Mouse (Mus musculus) liver, embryonic 13.5 days (tissue): ENCODE measurements around the gene Nek7. TPM values are rescaled to one million over a fixed set of nuclear protein-coding genes. Genes with fewer than 3 reads are reported as not detected.
A peak's percentile ranks its signal among the peaks of the same experiment; 100 is the strongest.

Experiments used
- ATAC-seq: fragments of 200-750 bp; cut with Nextera tagmentation; 2 replicates; pipeline ENCODE4 v1.8.0; 2017; ENCODE audit warnings: low read depth, mild to moderate bottlenecking, moderate number of reproducible peaks, moderate library complexity
- DNase-seq: peaks from one replicate; pipeline ENCODE4 v3.0.0; 2022
- H3K27ac ChIP-seq: fragments of 300-500 bp; sonication (generic); 2 replicates; pipeline ENCODE4 v1.5.1; 2015; ENCODE audit warnings: moderate library complexity, mild to moderate bottlenecking, inconsistent platforms
- H3K27me3 ChIP-seq: fragments of 300-500 bp; sonication (generic); 2 replicates; pipeline ENCODE4 v1.6.1; 2015; ENCODE audit warnings: mild to moderate bottlenecking, inconsistent platforms
- H3K36me3 ChIP-seq: fragments of 300-500 bp; sonication (generic); 2 replicates; pipeline ENCODE4 v1.6.1; 2015; ENCODE audit warnings: mild to moderate bottlenecking, inconsistent platforms
- H3K4me1 ChIP-seq: fragments of 300-500 bp; sonication (generic); replicated peaks from 2 replicates; pipeline ENCODE4 v1.6.1; 2015; ENCODE audit warnings: inconsistent platforms
- H3K4me2 ChIP-seq: fragments of 300-500 bp; sonication (generic); 2 replicates; pipeline ENCODE4 v1.6.1; 2015; ENCODE audit warnings: inconsistent platforms, mild to moderate bottlenecking, moderate library complexity
- H3K4me3 ChIP-seq: fragments of 300-500 bp; sonication (generic); replicated peaks from 2 replicates; pipeline ENCODE4 v1.5.1; 2015; ENCODE audit warnings: mild to moderate bottlenecking, inconsistent platforms
- H3K9ac ChIP-seq: fragments of 300-500 bp; sonication (generic); 2 replicates; pipeline ENCODE4 v1.6.1; 2015; ENCODE audit warnings: mild to moderate bottlenecking, inconsistent platforms
- H3K9me3 ChIP-seq: fragments of 300-500 bp; sonication (generic); replicated peaks from 2 replicates; pipeline ENCODE4 v1.6.1; 2016; ENCODE audit warnings: inconsistent platforms
- WGBS: fragments of 180-500 bp; shearing (Covaris S2); methylation state at CpG from one replicate; pipeline ENCODE4 v1.1.7; 2015; ENCODE audit not compliant: insufficient replicate concordance; 5-methylcytosine and 5-hydroxymethylcytosine counted together
- polyA plus RNA-seq: library from polyadenylated mRNA; unstranded; fragments of >200 nt; fragmentation: Nextera tagmentation; extraction: Ambion mirVana; gene quantifications from 2 replicates; pipeline ENCODE4 v1.2.1, GENCODE M21; 2015

Gene Nek7
- 16.5 and 21.1 TPM in 2 replicates for polyA plus RNA-seq

GRCm38 (mm10) chr1:138619996-138620461 lies at the start of gene Nek7:
Gene Nek7, minus strand, starts transcription at chr1:138620141.
- DNase-seq = peak; percentile 34
- 1% methylated on average over 11 of the region's 11 CpGs for WGBS

GRCm38 (mm10) chr1:138662342-138662741 lies 42.4 kb upstream of the Nek7 start:
- Histone ChIP-seq H3K9me3 (no peaks in the 10 kb centered on the region), H3K4me2 (no peak overlapping the region), H3K4me3 (no peak overlapping the region), H3K27ac (no peak overlapping the region), H3K27me3 (no peaks in the 10 kb centered on the region), H3K4me1 (no peaks in the 10 kb centered on the region), H3K36me3 (no peaks in the 10 kb centered on the region), H3K9ac (no peak overlapping the region)
- ATAC-seq (no peak), DNase-seq (no peak)
- 57% methylated on average over 2 of the region's 2 CpGs for WGBS

More at GRCm38 (mm10) chr1:138619996-138620461, at the start of gene Nek7:
- H3K9ac ChIP-seq = peak within 1 kb of the TSS; percentile 95
- H3K27ac ChIP-seq = peak within 1 kb of the TSS; percentile 95
- no peaks in the 10 kb centered on the region for H3K9me3 ChIP-seq
- peaks cover 27% of the 10 kb centered on the region for H3K4me1 ChIP-seq
- H3K27me3 ChIP-seq = no peaks in the 10 kb centered on the region
- no peaks in the 10 kb centered on the region for H3K36me3 ChIP-seq
- ATAC-seq = peak; percentile 4
- peak within 1 kb of the TSS; percentile 92 for H3K4me3 ChIP-seq
- H3K4me2 ChIP-seq = peak within 1 kb of the TSS; percentile 96

- Histone ChIP-seq H3K9me3 (no peaks in the 10 kb centered on the region), H3K27ac (no peak overlapping the region)
- DNase-seq = no peak
These were observed 34.3 kb upstream of the Nek7 start for GRCm38 (mm10) chr1:138654212-138654611.

GRCm38 (mm10) chr1:138644991-138645390 lies 25.1 kb upstream of the Nek7 start:
- Histone ChIP-seq H3K4me2 (no peak overlapping the region), H3K27ac (no peak overlapping the region), H3K9me3 (no peaks in the 10 kb centered on the region), H3K27me3 (no peaks in the 10 kb centered on the region), H3K4me3 (no peak overlapping the region), H3K36me3 (no peaks in the 10 kb centered on the region), H3K9ac (no peak overlapping the region), H3K4me1 (no peaks in the 10 kb centered on the region)
- WGBS = 53% methylated on average over 3 of the region's 3 CpGs
- ATAC-seq (no peak), DNase-seq (no peak)

More at GRCm38 (mm10) chr1:138654212-138654611, 34.3 kb upstream of the Nek7 start:
- Histone ChIP-seq H3K9ac (no peak overlapping the region), H3K4me2 (no peak overlapping the region), H3K27me3 (no peaks in the 10 kb centered on the region), H3K36me3 (no peaks in the 10 kb centered on the region), H3K4me1 (no peaks in the 10 kb centered on the region), H3K4me3 (no peak overlapping the region)
- no peak for ATAC-seq

GRCm38 (mm10) chr1:138643306-138643830 lies 23.4 kb upstream of the Nek7 start:
- Histone ChIP-seq H3K9ac (no peak overlapping the region), H3K27ac (no peak overlapping the region), H3K36me3 (no peaks in the 10 kb centered on the region), H3K4me3 (no peak overlapping the region), H3K4me1 (no peaks in the 10 kb centered on the region), H3K9me3 (no peaks in the 10 kb centered on the region), H3K27me3 (no peaks in the 10 kb centered on the region), H3K4me2 (no peak overlapping the region)
- DNase-seq (no peak), ATAC-seq (no peak)
- WGBS = 58% methylated on average over 3 of the region's 3 CpGs

- no peaks in the 10 kb centered on the region for H3K4me1 ChIP-seq
- H3K27ac ChIP-seq = no peak overlapping the region
- 56% methylated on average over 4 of the region's 4 CpGs for WGBS
- no peaks in the 10 kb centered on the region for H3K36me3 ChIP-seq
- no peak overlapping the region for H3K4me2 ChIP-seq
- H3K27me3 ChIP-seq = no peaks in the 10 kb centered on the region
- no peak overlapping the region for H3K9ac ChIP-seq
- H3K9me3 ChIP-seq = no peaks in the 10 kb centered on the region
- DNase-seq (no peak), ATAC-seq (no peak)
- H3K4me3 ChIP-seq = no peak overlapping the region
These were observed 21.1 kb upstream of the Nek7 start for GRCm38 (mm10) chr1:138640934-138641461.

GRCm38 (mm10) chr1:138637850-138638249 lies 17.9 kb upstream of the Nek7 start:
- Histone ChIP-seq H3K36me3 (no peaks in the 10 kb centered on the region), H3K27me3 (no peaks in the 10 kb centered on the region), H3K27ac (no peak overlapping the region), H3K9ac (no peak overlapping the region), H3K4me2 (no peak overlapping the region), H3K9me3 (no peaks in the 10 kb centered on the region), H3K4me3 (no peak overlapping the region), H3K4me1 (no peaks in the 10 kb centered on the region)
- ATAC-seq (no peak), DNase-seq (no peak)

GRCm38 (mm10) chr1:138634561-138634960 lies 14.6 kb upstream of the Nek7 start:
- DNase-seq (no peak), ATAC-seq (no peak)
- Histone ChIP-seq H3K36me3 (no peaks in the 10 kb centered on the region), H3K4me3 (no peak overlapping the region), H3K9ac (no peak overlapping the region), H3K9me3 (no peaks in the 10 kb centered on the region), H3K4me1 (no peaks in the 10 kb centered on the region), H3K27ac (no peak overlapping the region), H3K27me3 (no peaks in the 10 kb centered on the region), H3K4me2 (no peak overlapping the region)
- WGBS = 71% methylated on average over 1 of the region's 1 CpGs

GRCm38 (mm10) chr1:138628919-138629318 lies 9.0 kb upstream of the Nek7 start:
- Histone ChIP-seq H3K4me3 (no peak overlapping the region), H3K4me1 (no peaks in the 10 kb centered on the region), H3K27me3 (no peaks in the 10 kb centered on the region), H3K36me3 (no peaks in the 10 kb centered on the region), H3K9ac (no peak overlapping the region), H3K4me2 (no peak overlapping the region), H3K9me3 (no peaks in the 10 kb centered on the region), H3K27ac (no peak overlapping the region)
- ATAC-seq (no peak), DNase-seq (no peak)
- 54% methylated on average over 4 of the region's 4 CpGs for WGBS

GRCm38 (mm10) chr1:138628486-138628885 lies 8.5 kb upstream of the Nek7 start:
- no peak for ATAC-seq
- Histone ChIP-seq H3K9ac (no peak overlapping the region), H3K27me3 (no peaks in the 10 kb centered on the region), H3K4me2 (no peak overlapping the region), H3K9me3 (no peaks in the 10 kb centered on the region), H3K36me3 (no peaks in the 10 kb centered on the region), H3K27ac (no peak overlapping the region), H3K4me1 (no peaks in the 10 kb centered on the region), H3K4me3 (no peak overlapping the region)
- no peak for DNase-seq
- 62% methylated on average over 3 of the region's 3 CpGs for WGBS

GRCm38 (mm10) chr1:138627804-138628203 lies 7.9 kb upstream of the Nek7 start:
- Histone ChIP-seq H3K36me3 (no peaks in the 10 kb centered on the region), H3K4me3 (no peak overlapping the region), H3K9ac (no peak overlapping the region), H3K27me3 (no peaks in the 10 kb centered on the region), H3K4me2 (no peak overlapping the region), H3K9me3 (no peaks in the 10 kb centered on the region), H3K4me1 (no peaks in the 10 kb centered on the region), H3K27ac (no peak overlapping the region)
- ATAC-seq = no peak
- no peak for DNase-seq
- WGBS = 53% methylated on average over 3 of the region's 3 CpGs

GRCm38 (mm10) chr1:138626288-138626687 lies 6.3 kb upstream of the Nek7 start:
- Histone ChIP-seq H3K4me3 (no peak overlapping the region), H3K4me1 (no peaks in the 10 kb centered on the region), H3K9ac (no peak overlapping the region), H3K27me3 (no peaks in the 10 kb centered on the region), H3K36me3 (no peaks in the 10 kb centered on the region), H3K27ac (no peak overlapping the region), H3K4me2 (no peak overlapping the region), H3K9me3 (no peaks in the 10 kb centered on the region)
- ATAC-seq (no peak), DNase-seq (no peak)
- 59% methylated on average over 3 of the region's 3 CpGs for WGBS
